Mouse (Mus musculus) inflammation-experienced regulatory T-cells, adult 6 months (primary cell): ENCODE data around the gene Raver1. TPM values are rescaled to one million over a fixed set of nuclear protein-coding genes. Genes with fewer than 3 reads are reported as not detected.
A peak's percentile ranks its signal among the peaks of the same experiment; 100 is the strongest.
"Not testable (repeated sequence)": the region's sequence is repeated elsewhere in the genome, so short reads cannot be mapped to it uniquely, and the experiment has no call there.

Source experiments
- ATAC-seq: one replicate; pipeline ENCODE4 v1.8.0; 2017
- polyA plus RNA-seq, 3 experiments: library from polyadenylated mRNA; unstranded; fragments of 100-300 nt; shearing (Covaris generic); gene quantifications; one replicate each; pipeline ENCODE4 v1.2.1; 2017

The Raver1 gene
- polyA plus RNA-seq, 3 experiments from 2014 or later, result 16.6 to 23.9 (median 21.3) TPM

DNA sequence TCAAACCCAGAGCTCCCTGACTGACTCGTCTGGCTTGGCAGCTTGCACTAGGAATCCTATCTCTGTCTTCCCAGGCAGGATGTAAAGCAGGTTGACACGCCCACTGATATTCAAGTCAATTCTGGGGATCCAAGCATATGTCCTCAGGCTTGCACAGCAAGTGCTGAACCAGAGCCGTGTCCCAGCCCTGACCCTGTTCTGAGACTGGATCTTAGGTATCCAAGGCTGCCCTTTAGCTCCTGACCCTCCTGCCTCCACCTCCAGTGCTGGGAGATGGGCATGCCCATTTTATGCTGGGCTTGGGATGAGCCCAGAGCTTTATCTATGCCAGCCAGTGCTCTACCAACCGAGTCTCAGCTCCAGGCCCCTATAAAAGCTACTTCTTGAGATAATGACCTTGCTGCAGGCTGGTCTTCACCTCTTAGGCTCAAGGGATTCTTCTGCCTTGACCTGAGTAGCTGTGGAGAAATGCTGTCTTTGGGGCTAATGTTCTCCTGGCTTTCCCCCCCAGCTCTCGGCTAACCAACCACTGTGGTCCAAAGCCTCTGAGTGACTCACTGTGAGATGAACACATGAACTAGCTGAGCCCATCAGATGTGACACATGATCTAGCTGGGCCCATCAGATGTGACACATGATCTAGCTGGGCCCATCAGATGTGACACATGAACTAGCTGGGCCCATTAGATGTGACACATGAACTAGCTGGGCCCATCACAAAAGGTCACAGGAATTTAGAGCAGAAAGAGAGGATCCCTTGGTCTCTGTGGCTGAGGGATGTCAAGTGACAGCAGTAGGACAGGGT is 14.2 kb upstream of the Raver1 start:
- ATAC-seq, result no peak

DNA sequence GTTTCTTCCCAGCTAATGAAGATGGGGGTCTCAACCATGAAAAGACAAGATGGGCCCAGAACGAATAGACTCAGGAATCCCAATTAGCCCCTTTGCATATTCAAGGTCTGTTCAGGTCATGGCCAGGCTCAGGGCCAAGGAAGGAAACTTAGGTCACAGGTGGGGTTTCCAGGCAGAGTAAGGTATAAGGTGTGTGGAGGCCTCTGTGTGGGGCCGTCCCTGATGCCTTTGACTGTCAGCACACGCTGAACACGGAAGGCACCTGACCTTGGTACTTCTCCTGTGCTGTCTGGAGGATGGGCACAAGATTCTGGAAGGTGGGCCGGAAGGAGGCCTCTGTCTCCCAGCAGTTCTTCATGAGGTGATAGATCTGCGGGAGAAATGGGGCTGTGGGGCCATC is 13.0 kb upstream of the Raver1 start:
- ATAC-seq, result no peak

DNA sequence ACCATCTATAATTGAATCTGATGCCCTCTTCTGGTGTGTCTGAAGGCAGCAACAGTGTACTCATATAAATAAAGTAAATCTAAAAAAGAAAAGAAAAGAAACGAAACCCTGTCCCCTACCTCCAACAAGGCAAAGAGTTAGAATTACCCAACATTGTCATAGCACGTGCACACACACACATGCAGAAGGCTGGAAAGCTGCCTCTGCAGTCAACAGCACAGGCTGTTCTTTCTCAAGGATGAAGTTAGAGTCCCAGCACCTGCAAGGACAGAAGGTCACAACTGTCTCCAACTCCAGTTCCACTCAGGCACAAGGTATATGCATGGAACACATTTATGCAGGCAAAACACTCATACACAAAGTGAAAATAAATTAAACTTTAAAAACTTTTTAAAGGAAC is 10.3 kb upstream of the Raver1 start:
- no peak for ATAC-seq

DNA sequence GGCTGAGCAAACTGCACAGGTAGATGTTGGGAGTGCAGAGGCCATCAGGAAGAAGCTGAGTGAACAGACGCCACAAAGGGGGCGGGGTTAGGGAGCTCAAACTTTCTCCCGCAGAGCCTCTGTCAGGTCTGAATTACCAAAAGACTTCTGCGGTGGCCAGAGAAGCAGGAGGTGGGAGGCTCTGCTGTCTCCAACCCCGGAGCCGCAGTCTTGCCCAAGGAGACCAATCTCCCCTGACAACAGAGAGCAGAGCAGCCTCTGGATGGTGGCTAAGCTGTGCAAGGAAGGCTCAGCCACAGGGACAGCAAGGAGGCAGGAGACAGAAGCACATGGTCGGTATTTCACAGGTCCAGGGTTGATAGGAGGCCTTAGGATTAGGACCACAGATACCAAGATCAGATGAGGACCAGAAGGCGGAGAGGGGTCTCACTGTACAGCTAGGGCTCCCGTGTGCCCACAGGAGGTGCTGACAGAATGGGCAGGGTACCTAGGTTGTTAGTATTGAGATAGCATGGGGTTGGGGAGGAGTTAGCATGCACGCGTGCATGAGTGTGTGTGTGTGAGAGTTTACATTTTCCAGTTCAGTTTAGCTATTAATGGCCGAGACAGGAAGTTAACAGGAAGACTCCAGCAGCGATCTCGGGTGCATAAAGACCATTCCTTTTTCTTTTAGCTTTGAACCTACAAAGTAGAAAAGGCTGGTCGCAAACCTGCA is 8.8 kb upstream of the Raver1 start:
- peak; percentile 58 for ATAC-seq

DNA sequence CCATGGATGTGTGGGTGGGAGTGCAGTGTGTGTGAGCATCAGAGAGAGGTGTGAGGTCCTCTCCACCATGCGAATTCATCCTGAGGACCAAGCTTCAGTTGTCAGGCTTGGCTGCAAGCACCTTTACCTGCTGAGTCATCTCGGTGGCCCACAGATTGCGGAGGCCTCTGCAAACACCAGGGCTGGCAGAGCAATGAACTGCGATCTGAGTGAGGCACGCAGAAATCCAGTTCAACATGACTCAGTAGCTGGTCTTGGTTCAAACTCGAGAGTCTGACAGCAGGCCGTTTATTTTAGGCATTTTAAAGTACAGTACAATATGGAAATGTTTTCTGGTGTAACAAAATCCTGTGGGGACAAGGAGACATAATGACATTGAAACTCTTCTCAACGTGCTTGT is 6.0 kb upstream of the Raver1 start:
- no peak for ATAC-seq

DNA sequence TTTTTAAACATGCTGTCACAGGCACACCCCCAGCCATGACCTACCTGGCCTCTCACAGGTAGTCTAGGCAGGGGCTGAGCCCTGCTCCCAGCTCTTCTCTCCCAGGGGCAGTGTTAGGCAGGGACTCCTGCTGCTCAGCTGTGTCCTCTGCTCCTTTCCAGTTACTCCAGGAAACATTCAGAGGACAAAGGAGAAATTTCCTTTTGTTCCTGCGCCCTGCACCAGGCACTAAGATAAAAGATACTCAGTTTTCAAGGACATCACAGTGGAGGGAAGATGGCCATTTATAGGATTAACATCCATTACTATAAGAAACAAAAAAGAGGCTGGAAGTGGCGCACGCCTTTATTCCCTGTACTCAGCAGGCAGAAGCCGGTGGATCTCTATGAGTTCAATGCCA is 4.2 kb upstream of the Raver1 start:
- no peak for ATAC-seq

DNA sequence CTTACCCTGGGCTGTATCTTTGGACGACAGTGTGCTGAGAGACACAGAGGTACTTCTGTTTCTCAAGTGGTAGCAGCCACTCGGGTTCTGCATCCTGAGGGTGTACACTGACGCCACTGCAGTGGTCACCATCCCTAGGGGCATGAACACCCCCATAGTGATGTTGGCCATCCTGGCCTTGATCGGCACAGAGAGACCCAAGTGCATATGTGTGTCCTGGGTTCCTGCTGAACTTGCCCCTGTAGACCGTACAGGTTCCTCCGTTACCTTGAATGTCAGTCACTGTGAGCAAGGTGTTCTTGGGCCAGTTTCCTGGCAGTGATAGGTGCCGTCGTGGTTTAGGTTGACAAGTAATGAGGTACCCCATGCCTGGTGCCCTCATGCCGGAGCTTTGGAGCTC is 1.6 kb upstream of the Raver1 start:
- no peak for ATAC-seq

DNA sequence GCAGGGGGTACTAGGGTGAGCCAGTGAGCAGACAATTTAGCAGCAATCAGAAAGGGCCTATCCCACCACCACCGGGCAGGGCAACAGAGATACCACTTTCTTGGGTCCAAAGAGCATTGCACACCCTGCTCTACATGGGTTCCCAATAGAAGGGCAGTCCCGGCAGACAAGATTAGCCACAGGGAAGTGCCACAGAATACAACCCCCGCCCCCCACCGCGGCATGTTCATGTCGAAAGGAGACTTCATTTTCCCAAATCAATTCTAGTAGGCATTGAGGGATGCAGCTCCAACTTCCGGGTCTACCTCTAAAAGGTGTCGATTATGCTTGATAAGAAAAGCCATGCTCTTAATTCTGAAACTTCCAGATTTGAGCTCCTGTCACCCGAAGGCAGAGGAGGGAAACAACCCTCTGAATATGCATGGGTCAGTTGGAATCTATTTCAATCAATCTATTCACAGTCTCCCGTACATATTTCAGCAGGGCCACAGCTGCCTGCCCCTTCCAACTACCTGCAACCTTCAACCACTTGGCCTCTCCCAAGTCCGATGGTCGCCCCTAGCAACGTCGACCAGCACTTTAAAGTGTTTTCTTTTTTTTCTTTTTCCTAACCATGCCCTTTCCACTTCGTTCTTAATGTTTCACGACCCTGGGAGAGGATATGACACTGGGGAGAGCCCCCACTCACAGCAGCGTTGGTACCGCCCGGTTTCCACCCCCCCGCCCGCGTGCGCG is 669 bp downstream of the Raver1 start:
- ATAC-seq, result no peak

DNA sequence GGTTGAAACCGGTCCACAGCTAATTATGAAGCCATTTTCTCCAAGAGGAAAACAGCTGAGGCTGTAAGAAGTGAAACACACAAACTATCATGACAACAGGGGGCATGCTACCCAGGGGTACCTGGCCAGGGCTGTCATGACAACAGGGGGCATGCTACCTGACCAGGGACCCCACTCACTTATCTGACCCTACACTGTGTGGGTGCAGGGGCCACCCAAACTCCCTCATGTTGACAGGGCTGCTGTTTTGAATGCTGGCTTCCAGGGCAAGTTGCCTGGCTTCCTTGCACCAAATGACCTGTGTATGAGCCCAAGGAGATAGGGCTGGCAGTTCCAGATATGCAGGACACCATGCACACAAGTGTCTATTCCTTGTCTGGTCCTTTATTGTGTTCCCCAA is 1.3 kb downstream of the Raver1 start:
- ATAC-seq, result no peak

DNA sequence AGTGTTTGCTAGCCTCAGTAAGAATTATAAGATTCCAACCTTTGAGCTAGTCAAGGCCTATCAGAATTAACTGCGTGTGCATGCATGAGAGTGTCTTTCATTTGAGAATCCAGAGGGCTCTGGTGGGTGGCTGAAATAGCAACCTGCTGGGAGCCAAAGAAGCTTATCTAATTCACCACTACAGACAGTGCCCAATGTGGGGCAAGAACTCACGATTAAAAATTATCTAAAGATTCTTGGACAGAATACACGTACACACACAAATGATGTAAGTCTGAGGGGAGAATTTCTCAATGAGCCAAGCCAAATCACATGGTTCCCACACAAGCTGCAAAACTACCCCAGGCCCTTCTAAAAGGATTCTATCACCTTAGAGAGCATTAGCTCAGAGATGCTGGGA is 8.5 kb downstream of the Raver1 start:
- ATAC-seq, result no peak

DNA sequence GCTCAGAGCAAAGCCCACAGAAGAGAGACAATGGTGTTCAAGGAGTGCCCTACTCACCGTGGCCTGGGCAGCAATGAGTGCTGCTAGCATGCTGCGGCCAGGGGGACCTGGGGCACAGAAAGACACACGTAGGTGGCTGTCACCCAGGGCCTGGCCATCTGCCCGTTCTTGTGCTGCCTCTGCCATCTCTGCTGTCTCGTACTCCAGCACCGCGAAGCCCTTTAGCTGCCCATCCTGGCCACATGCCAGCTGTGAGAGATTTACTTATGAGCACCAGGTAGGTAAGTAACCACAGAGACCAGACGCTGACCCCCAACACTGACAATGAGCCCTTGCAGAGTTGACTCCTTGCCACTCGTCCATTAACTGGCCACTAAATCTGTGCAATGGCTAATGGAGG is 10.7 kb downstream of the Raver1 start:
- no peak for ATAC-seq

DNA sequence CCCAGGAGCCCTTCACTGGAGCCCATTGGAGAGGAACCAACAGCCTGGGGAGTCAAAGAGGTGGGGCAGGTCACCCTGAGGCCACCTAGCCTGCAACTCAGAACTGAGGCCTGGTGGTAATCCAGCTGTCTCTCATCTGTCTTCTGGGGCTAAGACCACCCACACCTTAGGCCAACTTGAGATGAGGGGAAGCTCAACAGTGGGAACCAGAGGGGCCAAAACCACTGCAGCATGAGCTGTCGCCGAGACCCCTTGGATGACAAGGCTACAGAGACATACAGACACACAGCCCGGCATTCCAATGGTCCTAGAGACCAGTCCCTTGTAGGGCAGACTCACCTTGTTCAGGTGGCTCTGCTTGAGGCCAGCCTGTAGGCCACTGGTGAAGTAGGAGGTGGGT is 16.2 kb downstream of the Raver1 start:
- ATAC-seq, result no peak

DNA sequence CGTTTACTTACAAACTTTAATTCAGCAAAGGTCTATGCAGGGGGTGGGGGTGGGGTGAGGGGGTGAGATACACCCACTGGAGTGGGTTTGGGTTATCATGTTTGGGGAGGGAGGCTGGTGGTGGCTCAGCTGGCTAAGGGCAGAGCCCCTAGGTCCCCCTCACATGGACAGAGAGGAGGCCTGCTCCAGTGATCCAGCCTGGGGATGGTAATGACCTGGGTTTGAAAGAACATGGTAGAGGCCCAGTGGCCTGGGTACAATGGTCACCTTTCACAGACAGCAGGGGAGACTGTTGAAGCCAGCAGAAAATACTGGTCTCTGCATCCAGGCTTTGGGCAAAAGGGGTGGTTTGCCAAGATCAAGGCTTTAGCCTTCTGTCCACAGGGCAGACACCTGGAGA is 17.6 kb downstream of the Raver1 start:
- ATAC-seq, result no peak

DNA sequence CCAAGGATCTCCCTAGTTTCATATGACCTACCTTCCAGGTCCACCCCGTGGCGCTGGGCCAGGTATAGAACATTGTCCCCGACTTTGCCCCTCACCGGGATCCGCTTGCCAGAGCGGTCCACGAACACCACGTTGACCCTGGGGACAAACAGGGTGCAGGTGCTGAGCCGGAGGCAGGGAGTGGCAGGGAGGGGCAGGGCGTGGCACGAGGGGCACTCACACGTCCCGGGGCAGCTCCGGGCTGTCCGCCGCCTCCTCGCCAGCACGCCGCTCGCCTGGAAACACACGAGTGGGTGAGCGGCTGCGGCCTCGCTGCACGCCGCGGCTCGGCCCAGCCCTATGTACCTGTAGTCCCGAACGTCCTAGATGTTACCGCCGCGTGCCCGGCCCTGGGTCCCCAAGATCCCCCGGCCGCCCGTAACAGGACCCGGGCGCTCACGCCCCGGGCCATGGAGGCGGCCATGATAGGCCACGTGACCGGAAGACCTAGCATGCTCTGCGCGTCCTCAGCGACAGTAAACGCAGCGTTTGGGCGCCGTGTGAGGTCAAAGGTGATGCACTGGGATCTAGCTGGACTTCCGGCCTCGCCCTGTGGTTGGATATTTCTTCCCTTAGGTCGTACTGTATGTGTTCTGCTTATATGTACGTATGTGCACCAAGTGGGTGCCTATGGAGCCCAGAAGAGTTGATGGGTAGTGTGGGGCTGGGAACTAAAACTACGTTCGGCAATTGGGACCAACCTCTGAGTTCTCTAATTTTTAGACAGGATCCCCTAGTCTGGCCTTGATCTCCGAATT is 18.6 kb downstream of the Raver1 start, which contains the start of the genes Gm49373 and Fdx1l:
Gene Gm49373 (minus strand): TSS at position 53 of the 797 bp plus-strand sequence.
Gene Fdx1l (minus strand): TSS at position 571 of the 797 bp plus-strand sequence.
- peak; percentile 98 for ATAC-seq

DNA sequence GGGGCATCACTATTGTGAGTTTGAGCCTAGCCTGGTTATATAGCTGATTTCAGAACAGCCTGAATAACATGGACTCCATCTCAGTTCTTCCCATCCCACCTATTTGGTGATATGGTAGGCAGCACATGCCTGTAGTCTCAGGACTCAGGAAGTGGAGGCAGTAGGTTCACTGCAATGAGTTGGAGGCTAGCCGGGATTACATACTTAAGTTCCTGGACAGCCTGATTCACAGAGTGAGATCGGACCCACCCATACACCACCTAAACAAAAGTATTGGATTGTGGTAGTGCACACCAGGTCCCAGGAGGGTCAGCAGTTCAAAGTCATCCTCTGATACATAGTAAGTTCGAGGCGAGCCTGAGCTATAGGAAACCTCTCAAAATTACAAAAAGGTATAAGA is 19.2 kb downstream of the Raver1 start:
- ATAC-seq, result no peak

DNA sequence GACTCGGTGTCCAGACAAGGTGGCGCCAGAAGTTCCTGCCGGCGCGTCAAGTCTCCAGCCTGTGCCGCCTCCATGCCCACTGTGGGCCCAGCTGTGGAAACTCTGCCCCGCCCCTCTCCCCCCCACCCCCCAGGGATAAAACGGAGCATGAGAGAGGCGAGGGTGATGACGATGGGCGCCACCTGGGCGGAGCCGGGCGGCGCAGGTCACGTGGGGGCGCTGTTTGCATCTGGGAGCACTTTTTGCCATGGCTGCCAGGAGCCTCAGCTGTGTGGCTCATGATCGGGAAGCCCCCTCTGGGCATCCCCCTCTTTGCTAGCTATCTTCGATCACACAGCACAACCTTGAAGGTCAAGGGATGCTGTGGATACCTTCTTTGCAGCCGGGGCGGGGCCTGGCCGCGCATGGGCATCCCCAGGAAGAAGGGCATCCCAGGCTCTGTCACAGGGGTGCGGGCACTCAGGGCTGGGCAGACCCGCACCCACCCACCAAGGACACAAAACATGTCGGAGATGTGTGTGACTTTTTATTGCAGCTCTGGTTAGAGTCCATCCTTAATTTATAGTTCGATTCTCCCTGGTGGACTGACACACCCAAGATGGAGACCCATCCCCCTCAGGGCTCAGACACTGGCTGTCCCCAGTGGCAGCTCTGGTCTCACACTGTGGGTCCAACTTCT is 24.7 kb downstream of the Raver1 start, which contains the start of gene Zglp1:
Gene Zglp1 (minus strand): TSS at position 88 of the 679 bp plus-strand sequence.
- no peak for ATAC-seq

DNA sequence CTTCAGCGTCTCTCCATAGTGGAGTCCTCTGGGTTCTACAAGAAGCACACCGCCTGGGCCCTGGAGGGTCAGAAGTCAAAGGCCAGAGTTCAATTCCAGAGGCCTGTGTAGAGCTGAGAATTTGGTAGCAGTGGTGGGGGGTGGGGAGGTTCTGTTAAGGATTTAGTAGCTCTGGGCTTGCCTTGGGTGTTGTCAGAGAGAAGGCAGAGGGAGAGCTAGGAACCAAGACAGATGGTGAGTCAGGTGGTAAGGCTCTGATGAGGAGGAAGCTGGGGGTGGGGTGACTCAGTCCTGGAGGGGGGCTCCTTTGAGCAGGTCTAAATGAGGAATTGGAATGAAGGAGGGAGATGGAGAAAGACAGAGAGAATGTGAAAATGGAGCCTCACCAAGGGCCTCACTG is 28.9 kb downstream of the Raver1 start:
- ATAC-seq, result no peak

DNA sequence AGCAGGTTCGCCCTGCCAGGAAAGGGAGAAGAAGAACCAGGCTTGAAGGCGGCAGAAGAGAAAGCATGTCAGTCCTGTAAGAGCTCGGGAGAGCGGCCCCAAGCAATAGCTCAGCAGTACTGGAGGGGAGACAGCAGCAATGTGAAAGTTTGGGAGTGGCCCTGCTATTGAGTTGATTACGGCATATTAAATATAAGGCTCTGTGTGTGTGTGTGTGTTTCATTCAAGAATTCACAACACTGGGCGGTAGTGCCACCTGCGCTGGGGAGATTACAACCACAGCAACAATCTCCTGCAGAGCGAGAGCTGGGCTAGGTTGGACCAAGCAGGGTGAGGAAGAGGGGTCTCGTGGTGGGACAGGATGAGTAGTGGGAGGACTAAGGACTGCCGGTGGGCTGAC is 40.2 kb downstream of the Raver1 start:
- no peak for ATAC-seq

DNA sequence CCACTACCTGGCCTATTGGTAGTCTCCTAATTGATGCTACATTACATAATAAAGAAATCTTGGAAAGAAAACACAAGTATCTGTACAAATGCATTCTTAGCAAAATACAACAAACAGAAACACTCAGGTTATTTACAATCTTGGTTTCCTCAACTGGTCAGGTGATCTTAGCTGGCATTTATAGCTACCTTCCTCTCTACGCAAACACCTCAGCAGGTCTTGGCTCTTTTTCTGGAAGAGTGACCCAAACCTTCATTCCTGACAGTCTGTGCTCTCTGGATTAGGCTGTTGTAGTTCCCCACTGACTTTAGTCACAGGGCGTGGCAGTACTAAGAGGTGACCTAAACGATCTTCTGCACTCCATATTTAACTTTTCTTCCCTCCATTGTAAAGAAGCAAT is 46.6 kb downstream of the Raver1 start:
- ATAC-seq, result no peak

DNA sequence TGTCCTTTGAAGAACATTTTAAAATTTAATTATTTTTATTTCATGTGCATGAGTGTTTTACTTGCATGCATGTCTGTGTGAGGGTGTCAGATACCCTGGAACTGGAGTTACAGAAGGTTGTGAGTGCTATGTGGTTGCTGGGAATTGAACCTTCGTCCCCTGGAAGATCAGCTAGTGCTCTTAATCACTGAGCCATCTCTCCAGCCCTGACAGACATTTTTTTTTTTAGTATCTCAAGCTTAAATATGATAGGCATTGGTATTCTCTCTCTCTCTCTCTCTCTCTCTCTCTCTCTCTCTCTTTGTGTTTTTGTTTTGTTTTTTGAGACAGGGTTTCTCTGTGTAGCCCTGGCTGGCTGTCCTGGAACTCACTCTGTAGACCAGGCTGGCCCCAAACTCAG is 47.0 kb downstream of the Raver1 start:
- ATAC-seq, result not testable (repeated sequence)

DNA sequence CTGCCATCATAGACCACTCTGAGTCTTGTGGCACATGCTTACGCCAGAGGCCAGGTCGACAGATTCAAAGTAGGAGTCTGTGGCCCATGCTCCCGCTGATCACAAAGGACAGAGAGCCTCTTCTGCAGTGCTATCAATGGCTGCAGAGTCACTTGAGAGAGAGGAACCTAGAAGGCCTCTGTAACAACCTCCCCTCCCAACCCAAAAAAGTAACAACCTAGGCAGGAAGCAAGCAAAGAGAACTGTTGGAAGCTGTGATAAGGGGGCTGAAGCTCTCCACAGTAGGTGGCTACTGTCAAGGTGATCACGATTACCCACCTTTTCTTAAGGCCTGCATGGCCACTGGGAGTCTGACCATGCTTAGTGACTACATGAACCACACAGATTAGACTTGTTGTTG is 48.2 kb downstream of the Raver1 start:
- no peak for ATAC-seq

DNA sequence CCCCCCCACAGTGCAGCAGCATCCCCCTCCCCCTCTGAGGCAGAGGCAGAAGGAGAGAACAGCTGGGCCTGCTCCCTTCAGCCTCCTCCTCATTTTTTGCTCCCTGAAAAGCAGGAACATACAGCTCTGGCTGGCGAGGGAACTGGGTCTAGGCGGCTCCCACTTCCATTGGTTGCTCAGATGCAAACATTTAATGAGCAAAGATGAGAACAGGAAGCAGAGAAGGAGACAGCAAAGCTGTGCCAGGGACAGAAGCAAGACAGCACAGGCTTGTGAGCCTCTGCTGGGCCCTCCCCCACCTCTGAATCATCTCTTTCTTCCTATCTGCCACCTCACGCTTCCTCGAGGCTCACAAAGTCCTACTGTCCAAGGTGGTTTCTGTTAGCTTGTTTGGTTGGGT is 50.5 kb downstream of the Raver1 start:
- no peak for ATAC-seq
